In the genomic region with DNA sequence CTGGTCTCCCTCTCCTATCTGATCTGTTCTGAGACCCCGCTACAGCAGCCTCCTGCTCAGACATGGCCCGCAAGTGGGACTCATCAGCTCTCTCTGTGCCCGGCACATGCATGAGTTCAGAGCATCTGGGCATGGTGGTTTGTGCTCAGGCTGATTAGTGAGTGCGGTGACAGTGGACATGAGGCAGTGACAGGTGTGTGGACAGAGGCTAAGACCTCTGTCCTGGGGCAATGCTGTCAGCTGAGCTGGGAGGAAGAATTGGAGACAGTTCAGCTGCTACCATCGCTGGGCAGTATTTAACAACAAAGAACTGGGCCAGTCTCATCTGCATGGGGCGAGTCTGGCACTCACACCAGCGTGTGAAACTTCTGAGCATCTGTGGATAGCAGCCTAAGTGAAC, we compare ENCODE assay signal across 25 mouse cellular contexts. TPM values are rescaled to one million over a fixed set of nuclear protein-coding genes. Genes with fewer than 3 reads are reported as not detected.
"Had no signal": no experiment of that assay in that cellular context is flagged by ENCODE, and none has a peak within 500 bp of the region (broad histone marks: within the 10 kb centered on the region; RNA-seq: fewer than 3 reads in every experiment).

No protein-coding gene starts in this region.

- ATAC-seq: liver, postnatal 0 days; lung, postnatal 0 days; midbrain, embryonic 13.5 days; midbrain, embryonic 15.5 days had no signal

- H3K9ac ChIP-seq: liver, embryonic 13.5 days; liver, embryonic 15.5 days; liver, postnatal 0 days; lung, embryonic 15.5 days; midbrain, embryonic 13.5 days; midbrain, embryonic 15.5 days; neural tube, embryonic 13.5 days had no signal

- H3K4me3 ChIP-seq: liver, embryonic 13.5 days; liver, embryonic 15.5 days; lung, embryonic 15.5 days; megakaryocyte, embryonic 14.5 days; midbrain, embryonic 13.5 days; midbrain, embryonic 15.5 days; neural tube, embryonic 13.5 days had no signal

- H3K27ac ChIP-seq: liver, embryonic 13.5 days; liver, embryonic 15.5 days; lung, embryonic 15.5 days; macrophage; midbrain, embryonic 13.5 days; midbrain, embryonic 15.5 days; neural tube, embryonic 13.5 days had no signal

- H3K4me2 ChIP-seq: liver, embryonic 13.5 days; liver, embryonic 15.5 days; lung, embryonic 15.5 days; midbrain, embryonic 11.5 days; midbrain, embryonic 13.5 days; midbrain, embryonic 15.5 days had no signal

- DNase-seq: liver, embryonic 13.5 days; liver, postnatal 0 days; lung, adult 2 months; lung, postnatal 14 days; lung, postnatal 36 days; retina, postnatal 1 day; right cerebral cortex, adult 18-20 months; right cerebral cortex, postnatal 25 days; right cerebral cortex, postnatal 4 days; spleen, adult 18-20 months; thymus, adult 2 months; thymus, postnatal 25 days; thymus, postnatal 4 days had no signal

- H3K9me3 ChIP-seq: liver, embryonic 13.5 days; liver, embryonic 15.5 days; lung, embryonic 15.5 days; megakaryocyte, embryonic 14.5 days; midbrain, embryonic 13.5 days; midbrain, embryonic 15.5 days; neural tube, embryonic 13.5 days had no signal

- H3K36me3 ChIP-seq: liver, embryonic 13.5 days; liver, embryonic 15.5 days; lung, embryonic 15.5 days; midbrain, embryonic 13.5 days; midbrain, embryonic 15.5 days; neural tube, embryonic 13.5 days had no signal

RNA-seq across cellular contexts. Expression of a gene that starts 2.6 kb away (rescaled TPM):
- total RNA-seq: megakaryocyte progenitor cell, adult 5-6 weeks; monocyte, adult 5-6 weeks; neutrophil, adult 5-6 weeks had no signal
